Mouse (Mus musculus): ENCODE results near the gene Pde4d.

Gene Pde4d

DNA sequence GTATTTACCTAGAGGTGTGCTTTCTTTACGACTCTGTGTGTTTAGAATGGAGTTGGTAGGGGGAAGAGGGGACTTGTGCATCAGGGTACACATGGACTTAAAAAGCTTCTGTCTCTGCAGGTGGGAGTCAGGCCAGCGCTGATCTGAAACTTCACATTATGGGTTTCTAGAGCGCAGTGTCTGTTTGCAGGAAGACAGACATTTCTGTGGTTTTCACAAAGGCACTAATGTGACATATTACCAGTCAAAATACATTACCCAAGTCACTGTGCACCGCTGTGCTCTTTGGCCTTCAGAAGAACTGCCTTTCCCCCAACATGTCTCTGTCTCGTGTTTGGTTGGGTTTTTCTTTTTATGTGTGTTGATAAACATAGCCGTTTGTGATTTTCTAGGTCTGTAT is 1395.1 kb downstream of the Pde4d start:
- no peak for DNase-seq (ENCODE audit: extremely low spot score, low spot score)

DNA sequence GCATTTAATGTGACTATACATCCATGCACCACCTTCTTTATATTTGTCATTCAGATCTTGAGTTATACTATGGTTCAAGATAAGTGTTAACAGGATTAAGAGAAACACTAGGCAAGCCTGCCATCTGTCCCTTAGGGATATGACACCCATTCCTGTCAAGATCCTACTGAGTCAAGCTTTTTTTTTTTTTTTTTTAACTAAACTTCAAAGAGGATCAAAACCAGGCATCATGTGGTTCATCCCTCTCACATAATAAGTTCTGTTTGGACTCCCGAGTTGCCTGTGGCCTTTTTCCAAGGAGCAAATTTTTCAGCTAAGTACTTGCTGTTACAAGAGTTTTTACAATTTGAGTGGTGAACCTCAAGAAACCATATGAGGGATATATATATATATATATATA is 1414.1 kb downstream of the Pde4d start:
- no peak for DNase-seq (ENCODE audit: extremely low spot score, low spot score)

DNA sequence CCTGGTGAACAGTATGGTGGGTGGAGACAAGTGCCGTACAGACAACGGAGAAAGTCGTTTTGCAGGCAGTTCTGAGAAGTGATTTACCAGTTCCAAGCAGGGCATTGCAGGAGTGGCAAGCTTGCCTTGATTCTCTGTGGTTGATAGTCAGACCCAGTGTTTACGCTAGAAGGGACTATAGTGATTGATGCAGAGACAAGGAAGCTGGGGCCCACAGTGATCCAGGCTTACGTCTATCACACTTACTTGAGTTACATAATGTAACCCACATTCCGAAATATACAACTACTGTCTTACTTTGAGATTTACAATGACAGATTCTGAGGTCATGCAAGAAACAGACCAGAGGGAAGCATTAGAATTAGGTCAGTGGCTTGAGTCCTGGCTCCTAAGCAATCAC is 1414.6 kb downstream of the Pde4d start:
- no peak for DNase-seq (ENCODE audit: extremely low spot score, low spot score)

DNA sequence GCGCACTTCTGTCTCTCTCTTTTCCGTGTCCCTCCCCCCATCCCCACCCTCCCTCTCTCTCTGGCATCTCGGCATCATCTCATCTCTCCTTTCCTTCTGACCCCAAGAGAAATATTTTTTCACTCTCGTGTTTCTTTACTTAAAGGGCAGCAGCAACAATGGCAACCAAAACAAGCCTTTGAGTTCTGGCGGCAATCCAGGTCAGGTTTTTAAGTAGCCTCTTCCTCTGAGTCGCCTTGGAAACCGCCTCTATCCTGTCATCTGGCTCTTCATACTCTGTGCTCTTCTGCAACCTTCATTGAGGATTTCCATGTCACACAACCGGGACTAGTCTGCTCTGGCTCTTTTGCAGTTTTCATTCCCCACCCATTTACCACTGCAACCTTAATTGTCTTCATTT is 1430.6 kb downstream of the Pde4d start:
- no peak for DNase-seq (ENCODE audit: extremely low spot score, low spot score)

DNA sequence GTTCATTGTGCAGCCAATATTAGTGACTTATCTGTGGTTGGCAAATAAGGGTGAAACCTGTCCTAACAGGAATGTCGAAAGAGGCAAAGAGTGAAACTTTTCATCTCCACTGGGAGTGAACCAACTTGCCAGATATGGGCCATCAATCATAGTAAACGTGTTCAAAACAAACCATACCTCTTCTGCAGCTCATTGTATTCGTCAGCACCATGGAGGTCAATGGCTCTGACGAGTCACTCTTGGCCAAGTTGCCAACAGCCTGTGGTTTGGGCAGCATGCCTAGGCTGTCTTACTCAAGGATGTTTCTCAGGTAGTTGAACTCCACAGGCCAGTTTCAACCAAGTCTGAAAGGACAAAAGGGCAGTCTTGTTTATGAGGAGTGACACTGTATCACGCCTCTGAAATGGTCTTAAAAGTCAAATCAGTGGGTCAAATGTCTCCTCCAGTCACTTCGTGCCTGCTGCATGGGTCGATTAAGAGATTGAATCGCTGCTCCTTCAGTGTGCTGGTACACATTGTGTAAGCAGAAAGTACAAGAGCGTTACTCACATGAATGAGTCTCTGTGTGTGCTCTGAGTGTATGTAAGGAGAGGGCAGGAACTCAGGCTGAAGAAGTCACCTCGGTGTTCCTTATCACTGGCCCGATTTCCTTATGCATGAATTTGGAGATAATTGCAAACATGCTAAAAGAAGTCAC is 1431.6 kb downstream of the Pde4d start:
- no peak for DNase-seq (ENCODE audit: extremely low spot score, low spot score)

DNA sequence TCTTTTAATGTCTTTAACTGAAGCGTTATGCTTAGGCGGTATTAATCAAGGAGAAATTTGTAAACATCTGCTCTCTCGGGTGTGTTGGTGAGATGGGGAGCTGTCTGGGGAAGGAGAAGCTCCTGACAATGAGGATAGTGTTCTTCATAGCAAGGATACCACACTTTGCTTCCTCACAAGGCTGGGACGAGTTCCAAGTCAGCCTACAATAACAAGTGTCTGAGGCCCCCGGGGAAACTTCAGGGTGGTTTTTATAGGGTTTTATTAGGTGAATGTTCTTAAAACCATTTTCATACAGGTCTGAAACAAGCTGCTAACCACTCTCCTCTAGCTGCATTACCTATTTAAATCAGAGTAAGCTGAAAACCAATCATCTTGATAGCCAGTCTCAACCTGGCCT is 1433.9 kb downstream of the Pde4d start:
- DNase-seq (ENCODE audit: extremely low spot score, low spot score), result no peak

DNA sequence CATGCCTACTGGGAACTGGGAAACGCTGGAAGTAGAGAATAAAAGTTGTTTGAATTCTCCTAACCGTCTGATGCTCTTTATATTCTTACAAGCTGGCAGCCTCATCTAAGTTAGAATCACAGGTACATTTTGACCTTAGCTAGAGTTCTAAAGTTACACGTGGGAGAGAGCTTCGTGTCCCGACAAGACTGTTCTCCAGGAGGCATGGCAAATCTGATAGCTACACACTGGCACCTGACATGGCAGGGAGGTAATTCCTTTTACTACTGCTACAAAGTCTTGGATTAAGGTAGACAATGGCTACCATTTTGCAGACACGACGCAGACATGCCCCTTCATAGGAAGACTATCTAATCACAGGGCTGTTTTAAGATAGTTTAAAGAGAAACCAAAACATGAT is 1435.1 kb downstream of the Pde4d start:
- no peak for DNase-seq (ENCODE audit: extremely low spot score, low spot score)

DNA sequence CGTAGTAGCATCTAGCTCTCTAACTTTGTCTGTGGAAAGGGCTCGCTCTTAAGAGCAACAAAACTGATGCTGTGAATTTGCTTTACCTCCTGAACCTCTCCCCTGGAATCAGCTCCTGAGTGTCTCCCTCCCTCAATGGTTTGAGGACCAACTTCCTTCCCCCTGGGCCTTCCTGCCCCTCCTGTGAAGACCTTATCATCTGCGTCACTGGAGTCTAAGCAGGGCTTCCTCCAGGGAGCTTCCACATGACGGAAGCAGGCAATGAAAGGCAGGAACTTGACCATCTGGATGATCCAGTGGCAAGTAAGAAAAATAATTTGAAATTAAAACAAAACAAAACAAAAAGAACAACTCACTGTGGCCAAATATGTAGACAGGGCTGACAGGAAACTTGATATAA is 1438.5 kb downstream of the Pde4d start:
- no peak for DNase-seq (ENCODE audit: extremely low spot score, low spot score)

DNA sequence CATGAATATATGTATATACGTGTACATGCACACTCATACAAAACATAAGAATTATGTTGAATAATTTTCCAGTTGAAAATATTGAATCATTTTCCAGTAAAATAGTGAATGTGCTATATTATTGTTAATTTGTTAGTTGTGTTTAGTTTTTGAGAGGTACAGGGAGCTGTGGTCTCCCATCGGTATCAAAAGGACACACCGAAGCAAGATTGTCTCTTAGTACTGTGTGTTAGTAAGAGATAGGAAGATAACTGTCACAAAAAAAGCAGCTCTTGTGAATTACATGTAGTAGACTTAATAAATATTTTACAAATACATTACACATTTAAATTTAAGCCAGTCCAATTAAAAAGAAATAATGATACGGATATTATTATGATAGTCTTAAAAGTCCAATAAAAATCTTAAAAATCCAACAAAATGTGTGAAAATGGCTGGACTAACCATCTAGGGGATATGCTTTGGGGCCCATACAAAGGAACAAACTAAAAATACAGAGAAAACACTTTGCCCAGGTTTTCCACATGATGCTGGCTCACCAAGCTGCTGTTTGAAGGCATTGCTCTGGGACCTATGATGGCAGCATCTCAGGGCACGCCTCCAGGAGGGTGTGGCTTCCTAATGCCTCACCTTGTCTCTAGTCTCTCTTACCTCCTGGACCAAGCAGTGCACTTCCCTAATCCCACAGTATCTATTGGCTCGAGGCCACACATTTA is 1441.6 kb downstream of the Pde4d start:
- DNase-seq (ENCODE audit: extremely low spot score, low spot score), result no peak

DNA sequence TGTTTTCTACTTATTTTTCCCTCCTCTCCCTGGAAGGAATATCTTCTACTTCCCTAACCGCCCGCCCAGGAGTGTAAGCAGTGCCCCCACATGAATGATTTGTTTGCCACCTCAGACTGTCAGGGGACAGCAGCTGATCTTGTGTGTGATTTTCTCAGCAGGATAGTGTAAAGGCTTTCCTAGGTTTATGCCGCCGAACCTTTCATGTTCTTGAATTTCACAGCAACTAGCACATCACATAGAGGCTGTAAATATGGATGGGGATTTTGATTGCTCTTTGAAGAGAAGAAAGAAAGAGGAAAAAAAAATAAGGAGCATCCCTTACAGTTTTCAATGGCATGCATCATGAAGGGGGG is 1442.1 kb downstream of the Pde4d start:
- DNase-seq (ENCODE audit: extremely low spot score, low spot score), result no peak

DNA sequence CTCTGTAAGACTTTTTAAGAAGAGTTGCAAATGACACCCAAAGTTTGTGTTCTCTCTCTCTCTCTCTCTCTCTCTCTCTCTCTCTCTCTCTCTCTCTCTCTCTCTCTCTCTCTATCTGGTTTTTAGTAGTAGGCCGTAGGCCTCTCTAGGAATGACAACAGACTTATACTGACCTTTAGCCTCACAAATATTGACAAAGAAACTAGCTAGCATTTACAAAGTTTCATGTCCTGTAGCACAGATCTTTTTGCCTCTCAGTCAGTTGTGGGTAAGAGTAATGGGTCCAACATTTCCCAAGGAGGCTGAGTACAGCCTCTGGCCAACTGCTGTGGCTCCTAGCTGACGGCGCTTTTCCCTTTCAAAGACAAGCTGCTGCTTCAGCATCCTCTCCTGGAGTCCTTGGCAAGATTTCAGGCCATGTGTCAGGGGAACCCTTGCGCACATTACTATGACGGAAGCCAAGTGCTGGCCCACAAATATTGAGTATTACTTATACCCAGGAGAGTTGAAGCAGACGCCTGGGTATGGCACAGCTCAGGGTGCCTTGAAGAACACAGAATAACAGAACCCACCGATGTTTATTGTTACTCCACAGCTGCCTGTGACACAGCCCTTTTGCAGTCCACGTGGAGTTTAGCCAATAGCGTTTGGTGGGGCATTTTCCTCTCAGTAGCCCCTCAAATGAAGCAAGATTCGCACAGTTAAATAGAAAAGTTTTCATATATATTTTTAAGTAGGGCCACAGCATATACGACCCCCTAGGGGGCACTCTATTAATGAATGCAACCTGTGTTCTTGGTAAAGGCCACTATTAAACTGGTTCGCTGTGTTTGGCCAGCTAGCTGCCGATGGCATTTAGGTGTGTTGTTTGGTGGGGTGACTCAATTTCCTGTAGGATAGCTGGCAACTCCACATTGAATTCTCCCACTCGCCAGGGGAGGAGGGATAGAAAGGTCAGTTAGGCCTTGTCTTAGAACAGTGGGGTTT is 1450.0 kb downstream of the Pde4d start:
- DNase-seq (ENCODE audit: extremely low spot score, low spot score), result no peak

DNA sequence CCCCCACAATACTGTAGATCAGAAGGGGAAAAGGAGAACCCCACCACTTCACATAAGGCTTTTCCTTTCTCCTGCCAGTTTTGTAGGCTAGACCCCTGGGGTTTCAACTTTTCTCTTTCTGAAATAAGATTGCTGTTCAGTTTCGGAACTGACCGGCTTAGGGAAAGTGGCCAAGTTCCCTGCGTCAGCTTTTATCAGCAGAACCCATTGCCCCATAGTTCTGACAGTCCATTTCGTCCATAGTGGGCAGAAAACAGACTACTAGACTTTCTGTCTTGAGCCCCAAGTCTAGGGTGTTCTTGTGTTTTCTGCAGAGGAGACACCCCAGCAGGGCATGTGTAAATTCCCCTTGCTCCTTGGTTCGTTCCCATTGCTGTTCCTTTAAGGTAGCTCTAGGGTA is 1452.1 kb downstream of the Pde4d start:
- DNase-seq (ENCODE audit: extremely low spot score, low spot score), result no peak

DNA sequence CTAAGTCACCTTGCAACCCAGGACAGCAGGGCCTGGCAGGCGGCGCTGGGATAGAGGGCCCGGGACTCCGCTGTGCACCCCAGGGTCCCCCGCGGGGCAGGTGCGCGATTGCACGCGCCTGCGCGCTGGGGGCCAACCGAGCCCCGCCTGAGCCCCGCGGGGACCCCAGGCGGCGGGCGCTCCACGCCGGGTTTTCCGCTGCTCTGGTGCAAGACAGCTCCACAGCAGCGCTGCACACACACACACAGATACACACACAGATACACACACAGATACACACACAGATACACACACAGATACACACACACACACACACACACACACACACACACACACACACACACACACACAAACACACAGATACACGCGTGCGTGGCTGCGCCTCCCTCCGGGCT is 1452.7 kb downstream of the Pde4d start:
- DNase-seq (ENCODE audit: extremely low spot score, low spot score), result peak; percentile 61

DNA sequence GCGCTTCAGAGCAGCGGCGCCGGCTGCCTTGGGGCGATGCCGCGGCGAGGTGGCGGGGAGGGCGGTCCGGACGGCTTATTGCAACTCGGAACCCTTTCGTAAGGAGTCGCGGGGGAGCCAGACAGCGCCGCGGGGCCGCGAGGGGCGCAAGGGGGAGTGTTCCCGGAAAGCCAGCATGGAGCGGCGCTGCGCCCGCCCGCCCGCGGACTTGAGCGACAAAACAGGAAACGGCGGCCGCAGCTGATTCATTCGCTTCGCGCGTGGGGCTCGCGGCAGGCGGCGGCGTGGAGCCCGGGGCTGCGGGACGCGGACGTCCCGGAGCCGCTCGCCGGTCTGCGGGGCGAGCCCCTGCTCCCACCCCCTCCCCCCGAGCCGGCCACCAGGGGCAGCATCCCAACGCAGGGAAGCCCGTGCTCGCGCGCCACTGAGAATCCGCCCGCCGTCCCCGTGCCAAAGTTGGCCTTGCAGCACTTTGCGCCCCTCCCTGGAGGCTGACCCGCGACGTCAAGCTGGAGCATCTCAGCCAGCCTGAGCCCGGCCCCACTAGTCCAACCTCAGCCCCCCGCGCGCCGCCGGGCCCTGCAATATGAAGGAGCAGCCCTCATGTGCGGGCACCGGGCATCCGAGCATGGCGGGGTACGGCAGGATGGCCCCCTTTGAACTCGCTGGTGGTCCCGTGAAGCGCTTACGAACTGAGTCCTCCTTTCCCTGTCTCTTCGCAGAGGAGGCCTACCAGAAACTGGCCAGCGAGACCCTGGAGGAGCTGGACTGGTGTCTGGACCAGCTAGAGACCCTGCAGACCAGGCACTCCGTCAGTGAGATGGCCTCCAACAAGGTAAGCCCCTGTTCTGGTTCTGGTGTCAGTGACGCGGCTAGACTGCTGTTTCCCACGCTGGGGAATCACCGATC is 1453.4 kb downstream of the Pde4d start:
- DNase-seq (ENCODE audit: extremely low spot score, low spot score), result peak; percentile 84

DNA sequence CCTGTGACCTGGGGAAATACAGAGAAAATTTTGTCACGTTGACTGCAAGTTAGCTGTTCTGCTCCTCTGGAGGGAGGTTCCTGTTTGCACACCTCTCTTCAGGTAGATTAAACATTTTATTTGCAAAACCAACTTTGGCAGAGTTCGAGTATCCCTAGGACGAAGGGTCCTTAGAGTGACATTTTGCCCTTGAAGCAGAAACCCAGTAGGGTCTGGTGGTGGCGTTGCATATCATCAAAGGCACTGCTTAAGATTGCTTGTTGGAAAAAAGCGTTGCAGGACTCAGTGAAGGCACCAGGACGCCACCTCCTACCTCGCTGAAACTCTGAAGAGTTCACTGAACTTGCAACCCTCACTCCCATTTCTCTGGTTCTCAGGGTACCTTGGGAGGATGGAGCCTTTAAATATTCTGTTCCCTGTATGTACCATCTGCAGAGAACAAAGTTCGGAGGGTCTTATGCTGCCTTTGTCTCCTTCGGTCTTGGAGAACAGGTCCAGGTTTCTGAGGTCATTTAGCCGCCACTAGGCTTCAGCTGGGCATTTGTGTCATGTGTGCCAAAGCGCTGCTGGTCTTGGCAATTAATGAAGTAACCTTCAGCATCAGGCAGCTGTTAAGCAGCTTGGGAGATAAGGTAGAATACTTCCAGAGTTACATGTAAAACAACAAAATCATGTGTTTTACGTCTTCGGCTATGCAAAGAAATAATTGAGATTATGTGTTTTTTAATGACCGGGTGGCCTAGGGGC is 1454.2 kb downstream of the Pde4d start:
- DNase-seq (ENCODE audit: extremely low spot score, low spot score), result peak; percentile 34

DNA sequence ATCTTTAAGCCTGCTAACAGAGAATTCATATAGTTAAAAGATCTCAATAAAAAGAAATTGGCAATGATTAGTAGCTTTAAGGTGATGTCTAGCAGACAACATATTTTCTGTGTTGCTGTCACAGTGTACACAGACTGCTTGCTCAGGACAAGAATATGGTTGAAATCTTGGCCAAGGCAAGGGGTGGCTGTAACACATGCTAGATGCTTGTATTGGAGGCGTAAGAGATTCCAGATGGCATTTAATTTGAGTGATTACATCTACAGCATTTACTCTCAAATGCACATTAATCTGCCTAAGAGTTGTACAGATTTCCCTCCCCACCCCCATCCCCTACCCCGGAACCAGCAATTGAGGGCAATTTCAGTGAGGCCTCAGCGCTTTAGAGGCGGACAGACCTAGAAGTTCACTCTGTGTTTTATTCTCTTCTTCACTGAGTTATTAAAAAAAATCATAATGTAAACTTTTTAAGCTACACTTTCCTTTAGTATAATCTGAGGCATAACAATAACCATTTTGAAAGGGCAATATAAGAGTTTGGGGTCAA is 1456.7 kb downstream of the Pde4d start:
- no peak for DNase-seq (ENCODE audit: extremely low spot score, low spot score)

DNA sequence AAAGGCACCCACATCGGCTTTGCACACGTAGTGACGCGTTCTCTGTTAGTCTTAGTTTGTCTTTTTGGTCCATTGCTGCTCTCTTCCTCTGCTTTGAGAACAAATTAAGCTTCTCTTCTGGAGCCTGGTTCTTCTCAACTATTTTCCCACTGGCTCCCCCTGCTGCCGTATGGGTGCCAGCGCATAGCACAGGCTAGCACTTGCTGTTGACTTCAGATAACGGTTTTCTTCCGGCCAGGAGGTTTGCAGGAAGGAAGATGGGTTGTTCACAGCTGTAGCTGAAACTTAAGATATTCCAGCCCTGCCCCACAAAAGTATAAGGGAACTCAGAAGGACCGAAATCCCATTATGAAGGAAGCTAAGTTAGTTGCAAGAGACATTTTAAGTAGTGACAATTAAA is 1457.9 kb downstream of the Pde4d start:
- DNase-seq (ENCODE audit: extremely low spot score, low spot score), result peak; percentile 58

DNA sequence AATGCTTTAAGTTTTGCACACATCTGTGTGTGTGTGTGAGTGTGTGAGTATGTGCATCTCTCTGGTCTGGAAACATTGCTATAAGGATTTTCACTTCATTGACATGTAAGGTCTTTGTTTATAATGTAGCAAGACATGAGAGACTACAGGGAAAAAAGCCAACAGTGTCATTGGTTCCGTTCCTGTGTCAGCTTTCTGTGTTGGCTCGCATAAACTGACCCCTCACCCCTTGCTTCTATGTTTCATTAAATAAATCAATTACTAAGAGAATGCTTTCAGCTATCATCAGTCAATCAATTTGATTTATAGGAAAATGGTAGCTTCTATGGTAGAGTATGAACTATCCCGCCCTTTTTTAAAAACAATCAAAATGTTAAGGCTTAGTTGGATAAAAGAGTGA is 1458.6 kb downstream of the Pde4d start:
- no peak for DNase-seq (ENCODE audit: extremely low spot score, low spot score)

DNA sequence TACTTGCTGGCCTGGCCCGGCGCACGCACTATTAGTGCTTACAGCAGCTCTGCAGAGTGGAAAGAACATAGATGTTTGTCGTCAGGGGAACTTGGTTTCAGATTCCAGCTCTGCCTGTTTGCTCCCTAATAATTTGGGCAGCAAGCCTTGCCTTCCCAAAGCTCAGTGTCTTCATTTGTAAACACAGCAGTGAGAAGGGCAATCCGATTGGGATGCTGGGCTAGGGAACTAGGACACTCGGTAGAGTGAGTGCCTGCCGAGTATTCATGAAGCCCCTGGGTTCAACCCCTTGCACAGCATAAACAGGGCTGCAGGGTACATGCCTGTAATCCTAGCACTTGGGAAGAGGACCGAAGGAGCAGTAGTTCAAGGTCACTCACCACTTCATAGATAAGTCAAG is 1459.4 kb downstream of the Pde4d start:
- DNase-seq (ENCODE audit: extremely low spot score, low spot score), result no peak

DNA sequence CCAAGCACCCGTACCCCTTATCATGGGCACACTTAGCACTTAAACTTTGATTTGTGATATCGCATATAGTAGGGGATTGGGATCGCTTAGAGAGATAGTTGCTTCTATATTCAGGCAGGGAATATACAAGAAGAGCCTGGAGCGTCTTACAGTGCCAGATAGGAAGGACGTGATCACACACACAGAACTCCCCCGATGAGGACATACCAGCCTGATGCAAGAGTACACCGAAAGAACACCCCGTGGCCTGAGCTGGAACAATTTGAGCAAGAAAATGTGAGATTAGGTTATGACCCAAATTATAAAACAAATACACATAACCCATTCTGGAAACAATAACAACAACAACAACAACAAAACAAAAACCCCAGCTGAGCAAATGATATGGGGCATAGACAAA is 1461.2 kb downstream of the Pde4d start:
- DNase-seq (ENCODE audit: extremely low spot score, low spot score), result no peak

Measured in neural tube, embryonic 10.5 days (tissue).